Comparison of ENCODE assay signal across 22 mouse cellular contexts in the genomic region with DNA sequence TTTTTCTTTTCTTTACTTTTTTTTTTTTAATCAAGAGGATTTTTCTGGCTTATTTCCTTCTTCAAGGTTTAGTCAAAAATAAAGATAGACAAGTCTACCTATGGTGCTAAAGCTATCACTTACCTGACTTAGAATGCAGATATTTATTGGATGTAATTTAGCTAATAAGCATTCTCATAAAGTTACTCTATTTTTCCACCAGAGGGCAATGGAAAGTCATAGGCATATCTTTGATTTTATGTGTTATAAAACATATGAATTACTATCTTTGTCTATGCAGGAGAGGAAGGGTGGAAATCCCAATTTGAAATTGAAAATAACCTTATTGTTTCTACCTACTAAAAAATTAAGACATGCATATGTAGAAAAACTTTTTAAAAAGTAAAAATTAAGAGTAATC.
DNase-seq lines count a peak whose midpoint lies in the region; ATAC-seq and TF ChIP-seq lines count a peak whose summit lies in the region.
"Had no signal": no experiment of that assay in that cellular context is flagged by ENCODE, and none has a peak within 500 bp of the region (broad histone marks: within the 10 kb centered on the region; RNA-seq: fewer than 3 reads in every experiment).

No protein-coding gene starts in this region.

- no peak overlapping the region for H3K4me2 ChIP-seq in heart, postnatal 0 days (ENCODE audit: low read depth, low read length)
- H3K4me2 ChIP-seq in heart, embryonic 11.5 days, result no peak overlapping the region
- no peak overlapping the region for H3K4me2 ChIP-seq in lung, embryonic 14.5 days
- H3K4me2 ChIP-seq: limb, embryonic 13.5 days; liver, embryonic 12.5 days had no signal

- no peak overlapping the region for H3K4me3 ChIP-seq in heart, postnatal 0 days (ENCODE audit: low read depth, low read length)
- no peak overlapping the region for H3K4me3 ChIP-seq in heart, embryonic 11.5 days (ENCODE audit: low read depth, low read length)
- no peak overlapping the region for H3K4me3 ChIP-seq in lung, embryonic 14.5 days (ENCODE audit: low read depth, low read length)
- no peak overlapping the region for H3K4me3 ChIP-seq in MEL (ENCODE audit: control insufficient read depth in 1 of 2, insufficient read depth in 1 of 2, low read depth in 2 of 2, low read length in 2 of 2)
- H3K4me3 ChIP-seq: forebrain, embryonic 10.5 days; hindbrain, embryonic 10.5 days; limb, embryonic 13.5 days; liver, embryonic 12.5 days had no signal

- no peak overlapping the region for H3K9ac ChIP-seq in heart, postnatal 0 days (replicated peaks; ENCODE audit: low read depth, low read length)
- H3K9ac ChIP-seq in heart, embryonic 11.5 days (ENCODE audit: low read depth, low read length), result no peak overlapping the region
- H3K9ac ChIP-seq in lung, embryonic 14.5 days, result no peak overlapping the region
- H3K9ac ChIP-seq in MEL (ENCODE audit: control insufficient read depth, low read depth, low read length, poor library complexity, severe bottlenecking), result no peak overlapping the region
- H3K9ac ChIP-seq: limb, embryonic 13.5 days; liver, embryonic 12.5 days had no signal

- H3K79me2 ChIP-seq in MEL (ENCODE audit: control insufficient read depth, insufficient read depth, low read length, poor library complexity), result no peaks in the 10 kb centered on the region

- no peaks in the 10 kb centered on the region for H3K9me3 ChIP-seq in heart, postnatal 0 days (replicated peaks; ENCODE audit: control insufficient read depth, low read length)
- H3K9me3 ChIP-seq in heart, embryonic 11.5 days (replicated peaks; ENCODE audit: control insufficient read depth, low read length), result no peaks in the 10 kb centered on the region
- H3K9me3 ChIP-seq in lung, embryonic 14.5 days (ENCODE audit: low read depth, low read length), result no peaks in the 10 kb centered on the region
- H3K9me3 ChIP-seq in MEL (replicated peaks; ENCODE audit: insufficient read depth, low read length), result no peaks in the 10 kb centered on the region
- H3K9me3 ChIP-seq: forebrain, embryonic 10.5 days; G1E; hindbrain, embryonic 10.5 days; limb, embryonic 13.5 days; liver, embryonic 12.5 days had no signal

- peak; percentile 26; the same call in 1 of the 2 replicates for TF ChIP-seq CTCF in heart, postnatal 0 days (IDR thresholded peaks at IDR 0.05; ENCODE audit: low read depth)
- TF ChIP-seq CTCF in lung, embryonic 14.5 days (IDR thresholded peaks at IDR 0.05; ENCODE audit: low read depth), result peak; percentile 30
- TF ChIP-seq CTCF in MEL (IDR thresholded peaks at IDR 0.05 in 2 of 3, conservative IDR thresholded peaks at IDR 0.05 in 1 of 3; ENCODE audit: control insufficient read depth in 1 of 3, insufficient read depth in 1 of 3, low read depth in 2 of 3, low read length in 3 of 3, poor library complexity in 1 of 3, severe bottlenecking in 1 of 3), result peak in 1 of 3 experiments; percentile 41; a peak in 2 of 6 replicates
- no peak for TF ChIP-seq CTCF in brain, embryonic 14.5 days (IDR thresholded peaks at IDR 0.05; ENCODE audit: borderline replicate concordance, extremely low read depth, insufficient read depth, insufficient read length)

- peak; percentile 55 for TF ChIP-seq RAD21 in MEL (IDR thresholded peaks at IDR 0.05; ENCODE audit: low read depth, low read length)

- H3K27me3 ChIP-seq in heart, postnatal 0 days (ENCODE audit: control insufficient read depth, insufficient read depth, low read length), result no peaks in the 10 kb centered on the region
- no peaks in the 10 kb centered on the region for H3K27me3 ChIP-seq in heart, embryonic 11.5 days (ENCODE audit: control insufficient read depth, insufficient read depth, low read length)
- no peaks in the 10 kb centered on the region for H3K27me3 ChIP-seq in lung, embryonic 14.5 days (ENCODE audit: insufficient read depth, low read length)
- H3K27me3 ChIP-seq in MEL (ENCODE audit: control insufficient read depth in 1 of 2, insufficient read depth in 2 of 2, low read length in 2 of 2), result no peaks in the 10 kb centered on the region
- H3K27me3 ChIP-seq: CH12.LX; limb, embryonic 13.5 days; liver, embryonic 12.5 days had no signal

- no peaks in the 10 kb centered on the region for H3K36me3 ChIP-seq in heart, postnatal 0 days (replicated peaks; ENCODE audit: control insufficient read depth, insufficient read depth, low read length)
- no peaks in the 10 kb centered on the region for H3K36me3 ChIP-seq in heart, embryonic 11.5 days (ENCODE audit: control insufficient read depth, insufficient read depth, low read length)
- no peaks in the 10 kb centered on the region for H3K36me3 ChIP-seq in lung, embryonic 14.5 days (ENCODE audit: insufficient read depth)
- H3K36me3 ChIP-seq in MEL (ENCODE audit: control insufficient read depth in 1 of 2, insufficient read depth in 2 of 2, low read length in 2 of 2), result no peaks in the 10 kb centered on the region
- H3K36me3 ChIP-seq: forebrain, embryonic 10.5 days; G1E; hindbrain, embryonic 10.5 days; limb, embryonic 13.5 days; liver, embryonic 12.5 days had no signal

- no peaks in the 10 kb centered on the region for H3K4me1 ChIP-seq in heart, postnatal 0 days (ENCODE audit: control insufficient read depth, insufficient read depth)
- H3K4me1 ChIP-seq in heart, embryonic 11.5 days (ENCODE audit: control insufficient read depth, insufficient read depth, low read length), result no peaks in the 10 kb centered on the region
- no peaks in the 10 kb centered on the region for H3K4me1 ChIP-seq in lung, embryonic 14.5 days (ENCODE audit: insufficient read depth)
- H3K4me1 ChIP-seq in MEL (ENCODE audit: control insufficient read depth in 1 of 2, insufficient read depth in 2 of 2, low read length in 2 of 2), result no peaks in the 10 kb centered on the region
- H3K4me1 ChIP-seq: forebrain, embryonic 10.5 days; hindbrain, embryonic 10.5 days; limb, embryonic 13.5 days; liver, embryonic 12.5 days had no signal

- DNase-seq in heart, postnatal 0 days (ENCODE audit: low spot score), result no peak
- DNase-seq in lung, embryonic 14.5 days, result peak; percentile 13
- DNase-seq in lung, postnatal 14 days, result no peak
- DNase-seq in MEL (ENCODE audit: low read depth, low spot score), result no peak
- peak; percentile 10 for DNase-seq in brain, embryonic 14.5 days (ENCODE audit: low read depth)
- DNase-seq in right cerebral cortex, postnatal 36 days (ENCODE audit: low spot score in 2 of 2), result no peak
- DNase-seq: adrenal gland, postnatal 14 days; B cell, adult 2 months; cerebellum, adult 11-12 months; heart, postnatal 10 days; kidney, adult 18-20 months; kidney, postnatal 14 days; layer of hippocampus, postnatal 36 days; lung, adult 2 months; lung, postnatal 4 days had no signal

- ATAC-seq in heart, postnatal 0 days (ENCODE audit: insufficient read depth, low read depth), result no peak
- no peak for ATAC-seq in heart, embryonic 11.5 days (replicated peaks; ENCODE audit: insufficient number of reproducible peaks, low FRiP score, low TSS enrichment)
- no peak for ATAC-seq in lung, embryonic 14.5 days (ENCODE audit: insufficient read depth)
- ATAC-seq: liver, embryonic 12.5 days had no signal

- no peak overlapping the region for H3K27ac ChIP-seq in heart, postnatal 0 days (ENCODE audit: low read depth)
- no peak overlapping the region for H3K27ac ChIP-seq in heart, embryonic 11.5 days (ENCODE audit: low read depth, low read length)
- no peak overlapping the region for H3K27ac ChIP-seq in lung, embryonic 14.5 days (ENCODE audit: low read depth)
- H3K27ac ChIP-seq in MEL (ENCODE audit: control insufficient read depth, low read depth, low read length), result no peak overlapping the region
- H3K27ac ChIP-seq: forebrain, embryonic 10.5 days; hindbrain, embryonic 10.5 days; limb, embryonic 13.5 days; liver, embryonic 12.5 days had no signal

- no peak for TF ChIP-seq EP300 in heart, postnatal 0 days (IDR thresholded peaks at IDR 0.05; ENCODE audit: low read depth)
- no peak for TF ChIP-seq EP300 in MEL (IDR thresholded peaks at IDR 0.05; ENCODE audit: low read depth in 1 of 2, low read length in 2 of 2)

- TF ChIP-seq POLR2A in MEL (IDR thresholded peaks at IDR 0.05; ENCODE audit: control insufficient read depth in 1 of 2, insufficient read depth in 1 of 2, low read depth in 1 of 2, low read length in 2 of 2, poor library complexity in 1 of 2), result no peak
- TF ChIP-seq POLR2A in brain, embryonic 14.5 days (IDR thresholded peaks at IDR 0.05; ENCODE audit: borderline replicate concordance, extremely low read depth, insufficient read depth, insufficient read length, poor library complexity, severe bottlenecking), result no peak

TF ChIP-seq in MEL, 35 proteins besides CTCF, POLR2A, EP300 and RAD21:
- peak; percentile 57 for TF ChIP-seq SMC3 (IDR thresholded peaks at IDR 0.05; ENCODE audit: low read depth, low read length)
- TF ChIP-seq POLR2AphosphoS2 (IDR thresholded peaks at IDR 0.05; ENCODE audit: low read length), result no peak
- no peak for TF ChIP-seq USF1 (IDR thresholded peaks at IDR 0.05; ENCODE audit: low read depth, low read length)
- no peak for TF ChIP-seq UBTF (IDR thresholded peaks at IDR 0.05; ENCODE audit: borderline replicate concordance, insufficient read depth, low read depth, low read length)
- TF ChIP-seq SIN3A (IDR thresholded peaks at IDR 0.05; ENCODE audit: low read length), result no peak
- TF ChIP-seq ZC3H11A (IDR thresholded peaks at IDR 0.05; ENCODE audit: low read depth, low read length), result peak; percentile 28; the same call in 1 of the 2 replicates
- no peak for TF ChIP-seq MXI1 (IDR thresholded peaks at IDR 0.05; ENCODE audit: low read depth, low read length)

Comparison
In these comparisons a context has a peak if more than half of its experiments do, and no peak if none do; other contexts are left out.
1. DNase-seq: peak in lung, embryonic 14.5 days (single experiment) and brain, embryonic 14.5 days (single experiment); none in heart, postnatal 0 days (single experiment), lung, postnatal 14 days (single experiment), MEL (single experiment) and right cerebral cortex, postnatal 36 days (0 of 2).